Mouse (Mus musculus) right cerebral cortex, postnatal 4 days (tissue): ENCODE measurements around the gene Cacna1e.

Experiments
- DNase-seq: peaks from one replicate; pipeline ENCODE4 v3.0.0-alpha.2; 2022

The Cacna1e gene

GRCm38 (mm10) chr1:154704558-154705185, 179.6 kb downstream of the Cacna1e start:
- no peak for DNase-seq

- DNase-seq = no peak
Measured at GRCm38 (mm10) chr1:154702623-154703022, 181.7 kb downstream of the Cacna1e start.

- no peak for DNase-seq
Measured at GRCm38 (mm10) chr1:154688876-154689665, 195.2 kb downstream of the Cacna1e start.

GRCm38 (mm10) chr1:154686861-154687260, 197.4 kb downstream of the Cacna1e start:
- no peak for DNase-seq

GRCm38 (mm10) chr1:154683477-154684106, 200.7 kb downstream of the Cacna1e start:
- DNase-seq = no peak

- DNase-seq = no peak
Measured at GRCm38 (mm10) chr1:154678989-154679388, 205.3 kb downstream of the Cacna1e start.

- no peak for DNase-seq
Measured at GRCm38 (mm10) chr1:154678151-154678550, 206.2 kb downstream of the Cacna1e start.

- DNase-seq = no peak
Measured at GRCm38 (mm10) chr1:154677677-154678076, 206.6 kb downstream of the Cacna1e start.

GRCm38 (mm10) chr1:154663721-154664120, 220.6 kb downstream of the Cacna1e start:
- DNase-seq = no peak

GRCm38 (mm10) chr1:154661977-154662376, 222.3 kb downstream of the Cacna1e start:
- peak; percentile 17 for DNase-seq

- DNase-seq = peak; percentile 65
Measured at GRCm38 (mm10) chr1:154661221-154661864, 223.0 kb downstream of the Cacna1e start.

GRCm38 (mm10) chr1:154657366-154657765, 226.9 kb downstream of the Cacna1e start:
- DNase-seq = no peak

GRCm38 (mm10) chr1:154653951-154654350, 230.3 kb downstream of the Cacna1e start:
- no peak for DNase-seq

- DNase-seq = no peak
Measured at GRCm38 (mm10) chr1:154646156-154646950, 237.9 kb downstream of the Cacna1e start.

- no peak for DNase-seq
Measured at GRCm38 (mm10) chr1:154637821-154638220, 246.5 kb downstream of the Cacna1e start.

GRCm38 (mm10) chr1:154635766-154636165, 248.5 kb downstream of the Cacna1e start:
- DNase-seq = no peak

- no peak for DNase-seq
Measured at GRCm38 (mm10) chr1:154632886-154633285, 251.4 kb downstream of the Cacna1e start.

GRCm38 (mm10) chr1:154622666-154623653, 261.3 kb downstream of the Cacna1e start:
- DNase-seq = no peak

- DNase-seq = no peak
Measured at GRCm38 (mm10) chr1:154617743-154618455, 266.4 kb downstream of the Cacna1e start.

GRCm38 (mm10) chr1:154615759-154616158, 268.5 kb downstream of the Cacna1e start:
- no peak for DNase-seq

GRCm38 (mm10) chr1:154608516-154608915, 275.8 kb downstream of the Cacna1e start:
- DNase-seq = no peak
